Mouse (Mus musculus): ENCODE results near the gene Mgat5. TPM values are rescaled to one million over a fixed set of nuclear protein-coding genes. Genes with fewer than 3 reads are reported as not detected.

Gene Mgat5
- polyA plus RNA-seq, 1 experiment from 2014 or later, result 6.2 TPM

GRCm38 (mm10) chr1:127203231-127203764 is 1.5 kb upstream of the Mgat5 start:
- no peak overlapping the region for H3K4me2 ChIP-seq (replicated peaks)
- ATAC-seq (ENCODE audit: insufficient number of reproducible peaks, insufficient read depth, low FRiP score, low TSS enrichment), result no peak

DNA sequence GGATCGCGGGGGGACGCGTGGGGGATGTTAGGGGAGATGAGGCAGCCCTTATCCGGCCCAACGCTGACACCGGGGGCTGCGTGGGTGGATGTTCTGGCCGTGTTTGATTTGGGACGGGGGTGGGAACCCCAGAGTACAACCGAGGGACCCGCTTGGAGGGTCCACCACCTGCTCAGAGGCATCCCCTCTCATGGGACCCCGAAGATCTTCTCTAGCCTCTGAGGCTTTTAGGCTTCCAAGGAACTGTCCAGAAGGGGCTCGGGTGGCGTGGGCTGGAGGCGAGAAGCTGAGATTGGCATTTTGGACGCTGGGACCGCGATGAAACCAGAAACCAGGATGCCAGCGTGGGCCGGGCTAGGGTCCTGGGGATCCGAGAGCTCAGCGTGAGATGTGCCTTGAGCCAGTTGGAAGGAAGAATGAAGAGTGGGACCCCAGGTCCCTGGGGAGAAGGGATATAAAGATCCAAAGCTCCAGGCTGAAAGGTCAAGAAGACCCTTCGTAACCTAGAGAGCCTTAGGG is 745 bp downstream of the Mgat5 start:
- Histone ChIP-seq H3K4me2 (replicated peaks) (peak overlapping the region; percentile 92), H3K9ac (peak overlapping the region; percentile 75), H3K4me3 (peak overlapping the region; percentile 90), H3K4me1 (peaks cover 26% of the 10 kb centered on the region; the same call in 1 of the 2 replicates), H3K27me3 (no peaks in the 10 kb centered on the region), H3K9me3 (no peaks in the 10 kb centered on the region), H3K27ac (peak overlapping the region; percentile 95), H3K36me3 (no peaks in the 10 kb centered on the region)
- under 1% methylated on average over 24 of the region's 24 CpGs for WGBS
- ATAC-seq (ENCODE audit: insufficient number of reproducible peaks, insufficient read depth, low FRiP score, low TSS enrichment), result peak; percentile 47; the same call in 1 of the 2 replicates

More at GRCm38 (mm10) chr1:127203231-127203764, 1.5 kb upstream of the Mgat5 start:
- WGBS, result 60% methylated on average over 4 of the region's 4 CpGs
- Histone ChIP-seq H3K27me3 (no peaks in the 10 kb centered on the region), H3K4me3 (no peak overlapping the region), H3K4me1 (peaks cover 23% of the 10 kb centered on the region; the same call in 1 of the 2 replicates), H3K9me3 (no peaks in the 10 kb centered on the region), H3K27ac (no peak overlapping the region), H3K36me3 (no peaks in the 10 kb centered on the region), H3K9ac (no peak overlapping the region)

- peaks cover 26% of the 10 kb centered on the region; the same call in 1 of the 2 replicates for H3K4me1 ChIP-seq
- peak overlapping the region; percentile 95; the same call in 1 of the 2 replicates for H3K27ac ChIP-seq
- H3K4me2 ChIP-seq (replicated peaks), result peak overlapping the region; percentile 92
- no peaks in the 10 kb centered on the region for H3K27me3 ChIP-seq
- H3K9me3 ChIP-seq, result no peaks in the 10 kb centered on the region
- WGBS, result 3% methylated on average over 39 of the region's 39 CpGs
- peak overlapping the region; percentile 75 for H3K9ac ChIP-seq
- ATAC-seq (ENCODE audit: insufficient number of reproducible peaks, insufficient read depth, low FRiP score, low TSS enrichment), result 0 out of 2 replicates have a peak, but pooled peaks have one; percentile 44
- H3K36me3 ChIP-seq, result no peaks in the 10 kb centered on the region
- H3K4me3 ChIP-seq, result peak overlapping the region; percentile 90
Observed at GRCm38 (mm10) chr1:127206020-127206641, 1.3 kb downstream of the Mgat5 start.

- H3K4me1 ChIP-seq, result peaks cover 26% of the 10 kb centered on the region; the same call in 1 of the 2 replicates
- H3K27me3 ChIP-seq, result no peaks in the 10 kb centered on the region
- peak overlapping the region; percentile 90 for H3K4me3 ChIP-seq
- peak overlapping the region; percentile 75 for H3K9ac ChIP-seq
- 63% methylated on average over 11 of the region's 11 CpGs for WGBS
- H3K9me3 ChIP-seq, result no peaks in the 10 kb centered on the region
- no peak for ATAC-seq (ENCODE audit: insufficient number of reproducible peaks, insufficient read depth, low FRiP score, low TSS enrichment)
- H3K36me3 ChIP-seq, result no peaks in the 10 kb centered on the region
- H3K4me2 ChIP-seq (replicated peaks), result peak overlapping the region; percentile 92
- H3K27ac ChIP-seq, result 0 out of 2 replicates have a peak overlapping the region, but pooled peaks have one; percentile 95
Observed at GRCm38 (mm10) chr1:127206881-127207555, 2.2 kb downstream of the Mgat5 start.

GRCm38 (mm10) chr1:127208167-127208566 is 3.4 kb downstream of the Mgat5 start:
- Histone ChIP-seq H3K4me3 (no peak overlapping the region), H3K9ac (no peak overlapping the region), H3K4me2 (replicated peaks) (no peak overlapping the region), H3K9me3 (no peaks in the 10 kb centered on the region), H3K4me1 (peaks cover 29% of the 10 kb centered on the region; the same call in 1 of the 2 replicates), H3K27me3 (no peaks in the 10 kb centered on the region), H3K36me3 (no peaks in the 10 kb centered on the region), H3K27ac (no peak overlapping the region)
- ATAC-seq (ENCODE audit: insufficient number of reproducible peaks, insufficient read depth, low FRiP score, low TSS enrichment), result no peak
- 71% methylated on average over 9 of the region's 9 CpGs for WGBS

DNA sequence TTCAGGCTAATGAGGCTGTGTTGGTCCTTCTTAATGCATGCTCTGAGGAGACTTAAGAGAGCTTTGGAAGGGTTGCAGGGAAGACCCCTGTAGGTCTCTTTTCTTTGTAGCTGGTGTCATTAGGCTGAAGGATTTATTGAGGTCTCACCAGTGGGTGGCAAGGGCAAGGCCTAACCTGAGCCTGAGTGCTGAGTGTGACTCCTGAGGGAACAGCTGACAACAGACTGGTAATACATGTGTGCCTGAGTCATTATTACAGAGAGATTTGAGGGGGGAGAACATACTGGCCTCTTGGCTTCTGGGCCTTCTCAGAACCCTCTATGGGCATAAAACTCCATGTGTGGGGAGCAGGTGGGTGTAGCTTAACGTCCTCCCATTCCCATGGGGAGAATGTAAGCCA is 8.0 kb downstream of the Mgat5 start:
- H3K4me1 ChIP-seq, result peaks cover 21% of the 10 kb centered on the region; the same call in 1 of the 2 replicates
- H3K9ac ChIP-seq, result no peak overlapping the region
- no peaks in the 10 kb centered on the region for H3K27me3 ChIP-seq
- 12% methylated on average over 1 of the region's 1 CpGs for WGBS
- no peak overlapping the region for H3K4me3 ChIP-seq
- H3K27ac ChIP-seq, result no peak overlapping the region
- no peaks in the 10 kb centered on the region for H3K9me3 ChIP-seq
- no peak for ATAC-seq (ENCODE audit: insufficient number of reproducible peaks, insufficient read depth, low FRiP score, low TSS enrichment)
- no peak overlapping the region for H3K4me2 ChIP-seq (replicated peaks)
- H3K36me3 ChIP-seq, result no peaks in the 10 kb centered on the region

GRCm38 (mm10) chr1:127213434-127213833 is 8.6 kb downstream of the Mgat5 start:
- ATAC-seq (ENCODE audit: insufficient number of reproducible peaks, insufficient read depth, low FRiP score, low TSS enrichment), result no peak
- H3K4me1 ChIP-seq, result peaks cover 19% of the 10 kb centered on the region; the same call in 1 of the 2 replicates
- no peak overlapping the region for H3K27ac ChIP-seq
- no peaks in the 10 kb centered on the region for H3K36me3 ChIP-seq
- WGBS, result 45% methylated on average over 3 of the region's 3 CpGs
- no peak overlapping the region for H3K4me3 ChIP-seq
- no peaks in the 10 kb centered on the region for H3K27me3 ChIP-seq
- H3K4me2 ChIP-seq (replicated peaks), result no peak overlapping the region
- H3K9me3 ChIP-seq, result no peaks in the 10 kb centered on the region
- no peak overlapping the region for H3K9ac ChIP-seq

GRCm38 (mm10) chr1:127214585-127215232 is 9.9 kb downstream of the Mgat5 start:
- Histone ChIP-seq H3K9ac (no peak overlapping the region), H3K9me3 (no peaks in the 10 kb centered on the region), H3K27ac (no peak overlapping the region), H3K36me3 (no peaks in the 10 kb centered on the region), H3K27me3 (no peaks in the 10 kb centered on the region), H3K4me2 (replicated peaks) (no peak overlapping the region), H3K4me3 (no peak overlapping the region), H3K4me1 (peaks cover 16% of the 10 kb centered on the region; the same call in 1 of the 2 replicates)
- ATAC-seq (ENCODE audit: insufficient number of reproducible peaks, insufficient read depth, low FRiP score, low TSS enrichment), result no peak
- 91% methylated on average over 8 of the region's 8 CpGs for WGBS

DNA sequence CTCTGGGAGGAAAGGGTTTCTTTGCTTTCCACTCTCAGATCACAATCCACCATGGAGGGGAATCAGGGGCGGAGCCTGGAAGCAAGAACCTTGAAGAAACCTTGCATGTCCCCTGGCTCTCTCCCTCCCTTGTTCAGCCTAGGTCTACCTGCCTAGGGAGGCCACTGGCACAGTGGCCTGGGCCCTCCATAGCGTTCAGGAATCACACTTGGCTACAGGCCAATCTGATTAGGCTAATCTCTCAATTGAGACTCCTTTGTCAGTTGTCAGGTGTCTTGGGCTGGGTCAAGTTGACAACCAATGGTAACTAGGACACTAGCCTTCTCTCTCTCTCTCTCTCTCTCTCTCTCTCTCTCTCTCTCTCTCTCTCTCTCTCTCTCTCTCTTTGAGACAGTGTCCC is 12.2 kb downstream of the Mgat5 start:
- H3K36me3 ChIP-seq, result no peaks in the 10 kb centered on the region

GRCm38 (mm10) chr1:127217665-127218064 is 12.8 kb downstream of the Mgat5 start:
- Histone ChIP-seq H3K36me3 (no peaks in the 10 kb centered on the region), H3K4me3 (no peak overlapping the region), H3K9ac (no peak overlapping the region), H3K9me3 (no peaks in the 10 kb centered on the region), H3K27me3 (no peaks in the 10 kb centered on the region), H3K4me2 (replicated peaks) (no peak overlapping the region), H3K27ac (no peak overlapping the region), H3K4me1 (peaks cover 16% of the 10 kb centered on the region; the same call in 1 of the 2 replicates)
- 54% methylated on average over 4 of the region's 4 CpGs for WGBS
- ATAC-seq (ENCODE audit: insufficient number of reproducible peaks, insufficient read depth, low FRiP score, low TSS enrichment), result no peak

More for the DNA sequence above, 12.2 kb downstream of the Mgat5 start:
- Histone ChIP-seq H3K9me3 (no peaks in the 10 kb centered on the region), H3K9ac (no peak overlapping the region), H3K4me1 (peaks cover 16% of the 10 kb centered on the region; the same call in 1 of the 2 replicates), H3K27me3 (no peaks in the 10 kb centered on the region), H3K27ac (no peak overlapping the region), H3K4me2 (replicated peaks) (no peak overlapping the region), H3K4me3 (no peak overlapping the region)
- 62% methylated on average over 2 of the region's 2 CpGs for WGBS
- ATAC-seq (ENCODE audit: insufficient number of reproducible peaks, insufficient read depth, low FRiP score, low TSS enrichment), result no peak

DNA sequence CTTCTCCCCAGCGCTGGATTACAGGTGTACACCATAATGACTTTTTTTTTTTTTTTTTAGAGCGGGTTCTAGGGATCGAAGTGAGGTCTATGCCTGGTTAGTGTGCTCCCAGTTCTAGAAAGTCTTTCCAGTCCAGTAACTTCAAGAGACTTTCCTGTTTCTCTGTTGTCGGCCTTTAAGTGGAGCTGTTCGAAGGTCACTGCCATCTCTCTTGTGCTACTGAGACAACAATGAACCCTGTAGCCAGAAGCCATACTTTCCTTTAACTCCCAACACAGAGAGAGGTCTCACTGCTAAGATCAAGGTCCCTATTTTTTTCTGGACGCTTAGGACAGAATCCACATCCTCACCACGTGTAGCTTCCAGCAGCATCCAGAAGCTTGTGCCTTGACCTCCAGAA is 13.4 kb downstream of the Mgat5 start:
- 83% methylated on average over 7 of the region's 7 CpGs for WGBS
- H3K4me1 ChIP-seq, result peaks cover 13% of the 10 kb centered on the region; the same call in 1 of the 2 replicates
- no peak overlapping the region for H3K4me3 ChIP-seq
- no peak overlapping the region for H3K9ac ChIP-seq
- no peaks in the 10 kb centered on the region for H3K9me3 ChIP-seq
- no peaks in the 10 kb centered on the region for H3K36me3 ChIP-seq
- ATAC-seq (ENCODE audit: insufficient number of reproducible peaks, insufficient read depth, low FRiP score, low TSS enrichment), result no peak
- no peak overlapping the region for H3K4me2 ChIP-seq (replicated peaks)
- H3K27me3 ChIP-seq, result no peaks in the 10 kb centered on the region
- H3K27ac ChIP-seq, result no peak overlapping the region

Data from embryonic facial prominence, embryonic 12.5 days (tissue).